Mouse (Mus musculus) kidney, adult 2 months (tissue): ENCODE measurements around the gene Dusp6.

Experiments used
- CTCF ChIP-seq: fragments of 200-500 bp; conservative IDR thresholded peaks from 2 replicates; pipeline ENCODE4 v1.5.1; 2011; ENCODE audit warnings: low read depth, mild to moderate bottlenecking, control low read depth, low read length, moderate library complexity, mixed read lengths; ENCODE audit not compliant: insufficient read depth, insufficient read length
- POLR2A ChIP-seq: fragments of 200-500 bp; IDR thresholded peaks from one replicate; pipeline ENCODE4 v1.6.1; 2011; ENCODE audit warnings: low read depth, low read length, control low read depth

DNA sequence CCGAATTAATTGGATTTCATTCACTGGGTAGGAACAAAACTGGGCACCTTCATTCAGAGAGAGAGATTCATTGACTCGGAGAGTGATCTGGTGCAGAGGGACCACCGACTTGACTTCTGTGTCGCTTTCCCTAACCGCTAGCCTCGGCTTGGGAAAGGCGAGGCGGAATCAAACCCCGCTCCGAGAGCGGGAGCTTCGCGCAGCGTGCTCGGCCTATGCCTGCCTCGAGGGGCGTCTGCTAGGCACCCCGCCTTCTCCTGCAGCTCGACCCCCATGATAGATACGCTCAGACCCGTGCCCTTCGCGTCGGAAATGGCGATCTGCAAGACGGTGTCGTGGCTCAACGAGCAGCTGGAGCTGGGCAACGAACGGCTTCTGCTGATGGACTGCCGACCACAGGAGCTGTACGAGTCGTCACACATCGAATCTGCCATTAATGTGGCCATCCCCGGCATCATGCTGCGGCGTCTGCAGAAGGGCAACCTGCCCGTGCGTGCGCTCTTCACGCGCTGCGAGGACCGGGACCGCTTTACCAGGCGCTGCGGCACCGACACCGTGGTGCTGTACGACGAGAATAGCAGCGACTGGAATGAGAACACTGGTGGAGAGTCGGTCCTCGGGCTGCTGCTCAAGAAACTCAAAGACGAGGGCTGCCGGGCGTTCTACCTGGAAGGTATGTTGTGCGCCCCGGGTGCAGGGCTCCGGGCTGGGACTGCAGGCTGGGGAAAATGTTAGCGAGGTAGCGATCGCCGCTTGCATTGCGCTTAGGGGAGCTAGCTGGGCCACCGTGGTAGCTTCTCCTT, 589 bp downstream of the Dusp6 start:
- TF ChIP-seq CTCF, result no peak
- no peak for TF ChIP-seq POLR2A
